ENCODE assay signal across 8 mouse cellular contexts in genomic region chr11:84828516-84829399, GRCm38 (mm10). TPM values are rescaled to one million over a fixed set of nuclear protein-coding genes. Genes with fewer than 3 reads are reported as not detected.
DNase-seq lines count a peak whose midpoint lies in the region; ATAC-seq and TF ChIP-seq lines count a peak whose summit lies in the region.

Gene Dhrs11, minus strand, starts transcription at chr11:84828994.

- POLR2A ChIA-PET in Patski (lab: Charles Lee), result interaction anchor here (0.8 to 3.1 kb wide), 3 partner anchors 9 to 17 kb away, joined by 3 to 16 read pairs (median 4); partner anchors contain the start of gene Mrm1

- H3K9ac ChIP-seq in hindbrain, embryonic 12.5 days, result peak within 1 kb of the TSS; percentile 69

- TF ChIP-seq CTCF in Patski (IDR thresholded peaks at IDR 0.05), result no peak

- peaks cover 10% of the 10 kb centered on the region for H3K4me1 ChIP-seq in hindbrain, embryonic 12.5 days

- under 1% methylated on average over 62 of the region's 62 CpGs for WGBS in hindbrain, embryonic 12.5 days

- H3K36me3 ChIP-seq in hindbrain, embryonic 12.5 days, result peaks cover 17% of the 10 kb centered on the region

- peak within 1 kb of the TSS; percentile 12; the same call in 1 of the 2 replicates for H3K27ac ChIP-seq in hindbrain, embryonic 12.5 days

- peak within 1 kb of the TSS; percentile 63 for H3K4me3 ChIP-seq in hindbrain, embryonic 12.5 days

- ATAC-seq in Patski, result peak; percentile 91
- ATAC-seq in hindbrain, embryonic 12.5 days (ENCODE audit: low FRiP score), result peak; percentile 91

- in situ Hi-C loops in Patski (cut with MboI; ENCODE audit: low pct_unique_long_range_greater_than_20kb), result loop anchor here (25.0 kb wide), 1 partner anchor 1041 kb away; no protein-coding TSS in a partner anchor

- H3K9me3 ChIP-seq in hindbrain, embryonic 12.5 days (replicated peaks), result no peaks in the 10 kb centered on the region

- no peaks in the 10 kb centered on the region for H3K27me3 ChIP-seq in Patski
- no peaks in the 10 kb centered on the region for H3K27me3 ChIP-seq in hindbrain, embryonic 12.5 days

- CTCF ChIA-PET in Patski (lab: Charles Lee), result interaction anchor here (1.0 to 1.7 kb wide), 2 partner anchors 10 to 15 kb away, joined by 3 to 11 read pairs; partner anchors contain the start of gene Mrm1

- no peak for DNase-seq in Patski (ENCODE audit: low read depth, low spot score)
- peak; percentile 95 to 97 for DNase-seq in cerebellum, postnatal 14 days
- peak; percentile 83 to 84 for DNase-seq in frontal cortex, postnatal 14 days (ENCODE audit: low spot score in 2 of 2)
- DNase-seq in layer of hippocampus, postnatal 14 days (ENCODE audit: low spot score in 2 of 2), result peak; percentile 82 to 88
- peak; percentile 95 for DNase-seq in lung, postnatal 14 days
- peak; percentile 95 for DNase-seq in ovary, postnatal 36 days (ENCODE audit: low spot score)
- peak; percentile 83 for DNase-seq in thymus, postnatal 14 days

- H3K4me2 ChIP-seq in hindbrain, embryonic 12.5 days (replicated peaks), result peak within 1 kb of the TSS; percentile 95

RNA-seq across cellular contexts. Expression of gene Dhrs11, which starts in this region (rescaled TPM):
- polyA plus RNA-seq in Patski (2021), result 33.2 TPM
- 9.1 and 11.4 TPM in 2 replicates for polyA plus RNA-seq in hindbrain, embryonic 12.5 days (2016; fragmentation: Nextera tagmentation; extraction: Ambion mirVana)
- 1 to 10 TPM; 7.1 to 7.4 TPM for total RNA-seq in layer of hippocampus, postnatal 14 days (2021)
